Mouse (Mus musculus) CD4-positive, CD25-positive, alpha-beta regulatory T cell, adult 2 months (primary cell): ENCODE measurements around the gene Vps18.

Experiments
- DNase-seq: peaks from one replicate; pipeline ENCODE4 v3.0.0-alpha.2; 2012; ENCODE audit warnings: low read depth, low spot score

Gene Vps18

DNA sequence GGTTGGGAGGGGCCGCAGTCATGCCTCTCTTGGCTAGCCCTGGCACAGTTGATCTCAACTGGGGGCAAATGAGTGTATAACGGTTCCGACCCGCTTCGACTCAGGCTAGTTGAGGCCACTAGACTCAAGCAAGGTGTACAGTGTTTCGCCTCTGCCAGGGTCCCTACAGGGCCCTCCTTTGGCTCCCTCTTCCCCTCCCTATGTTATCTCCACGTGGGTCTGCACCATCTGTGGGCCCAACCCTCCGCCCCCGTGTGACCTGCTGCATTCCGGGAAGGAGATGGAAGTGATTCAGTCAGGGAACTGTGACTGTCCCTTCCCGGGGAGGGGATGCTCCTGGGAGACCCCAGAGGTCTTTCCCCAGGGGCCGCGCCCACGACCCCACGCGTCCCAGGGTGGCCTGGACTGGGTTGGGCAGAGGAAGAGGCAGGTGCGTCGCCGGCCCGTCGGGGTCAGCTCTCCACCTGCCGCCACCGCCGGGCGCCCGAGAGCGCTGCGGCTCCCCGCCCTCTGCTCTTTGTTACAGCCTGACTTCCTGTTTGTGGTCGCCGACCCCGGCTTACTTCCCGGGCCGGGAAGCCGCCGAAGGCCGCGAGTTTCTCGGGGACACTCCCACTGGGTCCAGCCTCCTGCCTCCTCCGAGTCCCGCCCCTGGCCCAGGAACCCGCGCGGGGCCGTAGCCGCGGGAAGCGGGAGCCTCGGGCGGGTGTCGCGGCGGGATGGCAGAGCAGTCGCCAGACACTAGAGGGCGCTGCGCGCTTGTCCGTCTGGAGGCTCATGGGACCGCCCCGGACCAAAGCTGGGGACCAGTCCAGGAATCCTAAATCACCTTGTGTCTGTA lies 49.1 kb downstream of the Vps18 start:
- peak; percentile 89 for DNase-seq

DNA sequence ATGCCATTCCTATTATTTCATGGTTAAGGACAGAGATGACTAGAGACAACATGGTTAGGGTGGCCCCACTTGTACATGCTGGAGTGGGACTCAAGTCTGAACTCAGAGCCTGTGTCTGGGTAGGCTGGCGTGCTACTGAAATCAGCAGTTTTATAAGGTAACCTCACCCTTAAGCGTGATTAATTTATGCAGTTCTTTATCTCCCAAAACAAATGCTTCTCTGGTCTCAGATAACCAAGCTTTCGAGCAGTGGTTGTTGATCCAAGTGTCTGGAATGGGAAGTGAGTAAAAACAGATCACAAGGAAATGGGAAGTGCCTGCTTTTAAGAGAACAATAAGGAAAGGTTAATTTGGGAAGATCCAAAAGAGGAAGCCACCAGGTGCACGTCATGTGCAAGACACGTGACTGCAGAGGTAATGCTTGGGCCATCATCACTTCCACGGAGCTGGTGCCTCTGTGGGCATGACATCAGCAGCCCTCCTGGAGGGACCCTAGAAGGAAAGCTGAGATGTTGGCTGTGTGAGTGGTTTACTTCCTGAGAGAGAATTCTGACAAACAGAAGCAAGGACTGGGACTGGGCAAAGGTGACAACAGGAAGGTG lies 56.1 kb downstream of the Vps18 start:
- DNase-seq: no peak
